Mouse (Mus musculus): Measurements from ENCODE around the gene Trhde.

Trhde gene

GRCm38 (mm10) chr10:114802161-114802651 lies at the start of gene Trhde:
Trhde (minus strand) TSS chr10:114802307.
- in situ Hi-C loops (cut with MboI; ENCODE audit: low sequenced_read_pairs), result no loop called here

- in situ Hi-C loops (cut with MboI; ENCODE audit: low sequenced_read_pairs), result no loop called here
These were observed 39.9 kb upstream of the Trhde start for GRCm38 (mm10) chr10:114841966-114842365.

- in situ Hi-C loops (cut with MboI; ENCODE audit: low sequenced_read_pairs), result no loop called here
These were observed 39.3 kb upstream of the Trhde start for GRCm38 (mm10) chr10:114841440-114841839.

GRCm38 (mm10) chr10:114831313-114831712 lies 29.2 kb upstream of the Trhde start:
- in situ Hi-C loops (cut with MboI; ENCODE audit: low sequenced_read_pairs), result no loop called here

GRCm38 (mm10) chr10:114808799-114809198 lies 6.7 kb upstream of the Trhde start:
- in situ Hi-C loops (cut with MboI; ENCODE audit: low sequenced_read_pairs), result no loop called here

- in situ Hi-C loops (cut with MboI; ENCODE audit: low sequenced_read_pairs), result no loop called here
These were observed 3.8 kb upstream of the Trhde start for GRCm38 (mm10) chr10:114805884-114806283.

- in situ Hi-C loops (cut with MboI; ENCODE audit: low sequenced_read_pairs), result no loop called here
These were observed 498 bp downstream of the Trhde start for GRCm38 (mm10) chr10:114801457-114802160.

- in situ Hi-C loops (cut with MboI; ENCODE audit: low sequenced_read_pairs), result no loop called here
These were observed 1.5 kb downstream of the Trhde start for GRCm38 (mm10) chr10:114800331-114801304.

- in situ Hi-C loops (cut with MboI; ENCODE audit: low sequenced_read_pairs), result no loop called here
These were observed 2.6 kb downstream of the Trhde start for GRCm38 (mm10) chr10:114799481-114799880.

- in situ Hi-C loops (cut with MboI; ENCODE audit: low sequenced_read_pairs), result no loop called here
These were observed 3.3 kb downstream of the Trhde start for GRCm38 (mm10) chr10:114798788-114799187.

GRCm38 (mm10) chr10:114798218-114798617 lies 3.9 kb downstream of the Trhde start:
- in situ Hi-C loops (cut with MboI; ENCODE audit: low sequenced_read_pairs), result no loop called here

- in situ Hi-C loops (cut with MboI; ENCODE audit: low sequenced_read_pairs), result no loop called here
These were observed 4.4 kb downstream of the Trhde start for GRCm38 (mm10) chr10:114797664-114798063.

- in situ Hi-C loops (cut with MboI; ENCODE audit: low sequenced_read_pairs), result no loop called here
These were observed 5.2 kb downstream of the Trhde start for GRCm38 (mm10) chr10:114796872-114797271.

- in situ Hi-C loops (cut with MboI; ENCODE audit: low sequenced_read_pairs), result no loop called here
These were observed 7.9 kb downstream of the Trhde start for GRCm38 (mm10) chr10:114794214-114794613.

- in situ Hi-C loops (cut with MboI; ENCODE audit: low sequenced_read_pairs), result no loop called here
These were observed 36.2 kb downstream of the Trhde start for GRCm38 (mm10) chr10:114765914-114766313.

GRCm38 (mm10) chr10:114762125-114762524 lies 40.0 kb downstream of the Trhde start:
- in situ Hi-C loops (cut with MboI; ENCODE audit: low sequenced_read_pairs), result no loop called here

GRCm38 (mm10) chr10:114759240-114759639 lies 42.9 kb downstream of the Trhde start:
- in situ Hi-C loops (cut with MboI; ENCODE audit: low sequenced_read_pairs), result no loop called here

- in situ Hi-C loops (cut with MboI; ENCODE audit: low sequenced_read_pairs), result no loop called here
These were observed 43.5 kb downstream of the Trhde start for GRCm38 (mm10) chr10:114758614-114759013.

GRCm38 (mm10) chr10:114742755-114743705 lies 59.1 kb downstream of the Trhde start:
- in situ Hi-C loops (cut with MboI; ENCODE audit: low sequenced_read_pairs), result no loop called here

GRCm38 (mm10) chr10:114739916-114740315 lies 62.2 kb downstream of the Trhde start:
- in situ Hi-C loops (cut with MboI; ENCODE audit: low sequenced_read_pairs), result no loop called here

Measured in CH12F3 (cell line).